Comparison of ENCODE assay signal across 12 mouse cellular contexts in the genomic region with DNA sequence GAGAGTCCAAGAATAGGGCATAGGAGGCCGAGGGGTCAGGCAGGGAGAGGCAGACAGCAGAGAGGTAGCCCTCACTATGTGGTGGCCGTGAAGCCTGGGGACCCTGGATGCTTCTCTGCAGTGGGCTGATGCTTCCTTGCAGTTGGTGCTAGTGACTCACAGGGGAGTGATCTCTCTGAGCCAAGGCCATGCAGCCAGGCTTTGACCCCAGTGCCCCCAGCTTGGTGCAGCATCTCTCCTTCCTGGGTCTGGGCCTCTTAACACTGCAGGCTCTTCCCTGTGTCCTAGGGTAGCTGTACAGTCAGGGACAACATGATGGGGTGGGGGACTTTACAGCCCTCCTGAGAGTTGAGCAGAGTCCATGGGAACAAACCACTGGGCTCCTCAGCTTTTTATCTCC. TPM values are rescaled to one million over a fixed set of nuclear protein-coding genes. Genes with fewer than 3 reads are reported as not detected.
A peak's percentile ranks its signal among the peaks of the same experiment; 100 is the strongest.
DNase-seq lines count a peak whose midpoint lies in the region; ATAC-seq and TF ChIP-seq lines count a peak whose summit lies in the region.
"Had no signal": no experiment of that assay in that cellular context is flagged by ENCODE, and none has a peak within 500 bp of the region (broad histone marks: within the 10 kb centered on the region; RNA-seq: fewer than 3 reads in every experiment).

No protein-coding gene starts in this region.

- no peak for ATAC-seq in forebrain, embryonic 11.5 days (replicated peaks; ENCODE audit: low FRiP score)
- ATAC-seq in forebrain, postnatal 0 days: no peak
- ATAC-seq in G1E (ENCODE audit: extremely low read depth, insufficient number of reproducible peaks, low FRiP score, poor library complexity, severe bottlenecking): no peak
- no peak for ATAC-seq in forebrain, embryonic 15.5 days (replicated peaks)
- ATAC-seq in midbrain, embryonic 11.5 days (ENCODE audit: low FRiP score): peak; percentile 4; the same call in 1 of the 2 replicates
- ATAC-seq in erythroblast, adult 5-6 weeks (replicated peaks; ENCODE audit: low FRiP score, poor library complexity, severe bottlenecking): no peak
- ATAC-seq in megakaryocyte-erythroid progenitor cell, adult 5-6 weeks (replicated peaks; ENCODE audit: low FRiP score, low TSS enrichment, poor library complexity, severe bottlenecking): no peak

- no peaks in the 10 kb centered on the region for H3K9me3 ChIP-seq in forebrain, embryonic 11.5 days (ENCODE audit: control insufficient read depth, low read length)
- no peaks in the 10 kb centered on the region for H3K9me3 ChIP-seq in forebrain, postnatal 0 days (ENCODE audit: low read length)
- no peaks in the 10 kb centered on the region for H3K9me3 ChIP-seq in G1E (replicated peaks)
- no peaks in the 10 kb centered on the region for H3K9me3 ChIP-seq in forebrain, embryonic 15.5 days
- no peaks in the 10 kb centered on the region for H3K9me3 ChIP-seq in midbrain, embryonic 11.5 days (ENCODE audit: control insufficient read depth, low read length)
- H3K9me3 ChIP-seq: embryonic facial prominence, embryonic 15.5 days had no signal

- no peak for DNase-seq in forebrain, embryonic 11.5 days (ENCODE audit: low spot score)
- DNase-seq in forebrain, postnatal 0 days: no peak
- no peak for DNase-seq in G1E (ENCODE audit: low spot score)
- no peak for DNase-seq in midbrain, embryonic 11.5 days (ENCODE audit: low spot score, missing footprints)
- no peak for DNase-seq in right cerebral cortex, postnatal 25 days
- DNase-seq: heart, adult 11 months had no signal

- no peak overlapping the region; the same call in 1 of the 2 replicates for H3K9ac ChIP-seq in forebrain, embryonic 11.5 days (ENCODE audit: low read length)
- no peak overlapping the region for H3K9ac ChIP-seq in forebrain, postnatal 0 days
- H3K9ac ChIP-seq in forebrain, embryonic 15.5 days (replicated peaks): no peak overlapping the region
- H3K9ac ChIP-seq in midbrain, embryonic 11.5 days (ENCODE audit: low read length): no peak overlapping the region
- H3K9ac ChIP-seq: embryonic facial prominence, embryonic 15.5 days; liver, embryonic 14.5 days had no signal

- H3K4me3 ChIP-seq in forebrain, embryonic 11.5 days (ENCODE audit: low read depth, low read length): no peak overlapping the region
- H3K4me3 ChIP-seq in forebrain, postnatal 0 days (ENCODE audit: low read depth, low read length): no peak overlapping the region
- H3K4me3 ChIP-seq in G1E (ENCODE audit: low read depth, low read length): peak overlapping the region; percentile 24; the same call in 1 of the 2 replicates
- H3K4me3 ChIP-seq in forebrain, embryonic 15.5 days: no peak overlapping the region
- H3K4me3 ChIP-seq in midbrain, embryonic 11.5 days (ENCODE audit: low read depth, low read length): no peak overlapping the region
- H3K4me3 ChIP-seq: embryonic facial prominence, embryonic 15.5 days; left cerebral cortex, adult 2 months had no signal

- no peaks in the 10 kb centered on the region for H3K27me3 ChIP-seq in forebrain, embryonic 11.5 days (ENCODE audit: control insufficient read depth, insufficient read depth, low read length)
- H3K27me3 ChIP-seq in forebrain, postnatal 0 days (ENCODE audit: insufficient read depth, low read length): peaks cover 21% of the 10 kb centered on the region
- H3K27me3 ChIP-seq in G1E (ENCODE audit: insufficient read depth, low read length): peaks cover 30% of the 10 kb centered on the region
- peaks cover 30% of the 10 kb centered on the region for H3K27me3 ChIP-seq in forebrain, embryonic 15.5 days
- no peaks in the 10 kb centered on the region for H3K27me3 ChIP-seq in midbrain, embryonic 11.5 days (ENCODE audit: control insufficient read depth, insufficient read depth, low read length)

- H3K4me1 ChIP-seq in forebrain, embryonic 11.5 days (replicated peaks; ENCODE audit: control insufficient read depth, insufficient read depth, low read length): peaks cover 70% of the 10 kb centered on the region
- peaks cover 8% of the 10 kb centered on the region for H3K4me1 ChIP-seq in forebrain, postnatal 0 days (ENCODE audit: insufficient read depth)
- peaks cover 65% of the 10 kb centered on the region for H3K4me1 ChIP-seq in G1E (ENCODE audit: insufficient read depth, low read depth, low read length)
- peaks cover 82% of the 10 kb centered on the region for H3K4me1 ChIP-seq in forebrain, embryonic 15.5 days
- peaks cover 85% of the 10 kb centered on the region for H3K4me1 ChIP-seq in midbrain, embryonic 11.5 days (ENCODE audit: control insufficient read depth, insufficient read depth, low read length)

- peak overlapping the region; percentile 18; the same call in 1 of the 2 replicates for H3K27ac ChIP-seq in forebrain, embryonic 11.5 days (ENCODE audit: low read depth, low read length)
- no peak overlapping the region for H3K27ac ChIP-seq in forebrain, postnatal 0 days (ENCODE audit: low read depth, low read length)
- peak overlapping the region; percentile 45; the same call in 1 of the 2 replicates for H3K27ac ChIP-seq in forebrain, embryonic 15.5 days (replicated peaks)
- peak overlapping the region; percentile 68; the same call in 1 of the 2 replicates for H3K27ac ChIP-seq in midbrain, embryonic 11.5 days (ENCODE audit: low read depth, low read length)
- H3K27ac ChIP-seq: embryonic facial prominence, embryonic 15.5 days; left cerebral cortex, adult 2 months; liver, embryonic 14.5 days had no signal

- no peak for TF ChIP-seq CTCF in forebrain, postnatal 0 days (IDR thresholded peaks at IDR 0.05; ENCODE audit: low read depth)
- TF ChIP-seq CTCF in G1E (IDR thresholded peaks at IDR 0.05; ENCODE audit: low read depth, low read length): no peak

- WGBS in forebrain, embryonic 11.5 days: 26% methylated on average over 2 of the region's 2 CpGs
- WGBS in forebrain, postnatal 0 days: 25% methylated on average over 2 of the region's 2 CpGs
- 27% methylated on average over 2 of the region's 2 CpGs for WGBS in forebrain, embryonic 15.5 days
- 61% methylated on average over 2 of the region's 2 CpGs for WGBS in midbrain, embryonic 11.5 days

- H3K36me3 ChIP-seq in forebrain, embryonic 11.5 days (ENCODE audit: control insufficient read depth, insufficient read depth, low read length): no peaks in the 10 kb centered on the region
- no peaks in the 10 kb centered on the region for H3K36me3 ChIP-seq in forebrain, postnatal 0 days (ENCODE audit: insufficient read depth)
- peaks cover 19% of the 10 kb centered on the region for H3K36me3 ChIP-seq in G1E (replicated peaks)
- no peaks in the 10 kb centered on the region for H3K36me3 ChIP-seq in forebrain, embryonic 15.5 days
- no peaks in the 10 kb centered on the region for H3K36me3 ChIP-seq in midbrain, embryonic 11.5 days (ENCODE audit: control insufficient read depth, insufficient read depth, low read length)
- H3K36me3 ChIP-seq: embryonic facial prominence, embryonic 15.5 days had no signal

- no peak overlapping the region for H3K4me2 ChIP-seq in forebrain, embryonic 11.5 days (ENCODE audit: low read depth, low read length, severe bottlenecking)
- H3K4me2 ChIP-seq in forebrain, postnatal 0 days (ENCODE audit: low read depth): no peak overlapping the region
- no peak overlapping the region for H3K4me2 ChIP-seq in forebrain, embryonic 15.5 days (replicated peaks)
- no peak overlapping the region for H3K4me2 ChIP-seq in midbrain, embryonic 11.5 days
- H3K4me2 ChIP-seq: embryonic facial prominence, embryonic 15.5 days had no signal

RNA-seq across cellular contexts. Expression of a gene that starts 21.6 kb away (rescaled TPM):
- 8.7 and 9.4 TPM in 2 replicates for polyA plus RNA-seq in forebrain, embryonic 11.5 days (2014; fragmentation: Nextera tagmentation; extraction: Ambion mirVana)
- 6.2 and 8.2 TPM in 2 replicates for total RNA-seq in forebrain, postnatal 0 days (2014; rRNA removed)
- polyA plus RNA-seq in forebrain, postnatal 0 days (2015; fragmentation: Nextera tagmentation; extraction: Ambion mirVana): 2.9 and 3.4 TPM in 2 replicates
- total RNA-seq in G1E (2014; fragmentation: Nextera tagmentation) (3.2 and 3.8 TPM in 2 replicates), G1E (2017) (0.12 and 0.71 TPM in 2 replicates)
- 6.9 and 7.3 TPM in 2 replicates for polyA plus RNA-seq in G1E (2012)
- 5.2 and 5.6 TPM in 2 replicates for polyA plus RNA-seq in forebrain, embryonic 15.5 days (2015; fragmentation: Nextera tagmentation; extraction: Ambion mirVana)
- 5.8 and 6.7 TPM in 2 replicates for polyA plus RNA-seq in midbrain, embryonic 11.5 days (2014; fragmentation: Nextera tagmentation; extraction: Ambion mirVana)
- total RNA-seq in erythroblast, adult 5-6 weeks (2015; ENCODE audit: low replicate concordance): 1.2 TPM in 1 of 2 replicates, not detected in the other
- not detected in 2 replicates for total RNA-seq in erythroblast, adult 5-6 weeks (2017; ENCODE audit: low replicate concordance)
- total RNA-seq in megakaryocyte-erythroid progenitor cell, adult 5-6 weeks (2014; fragmentation: Nextera tagmentation): 1.2 TPM in 1 of 2 replicates, not detected in the other
- 0.08 TPM in 1 of 2 replicates, not detected in the other for total RNA-seq in megakaryocyte-erythroid progenitor cell, adult 5-6 weeks (2017)
